Mouse (Mus musculus): ENCODE results near the gene Zfp663.

The Zfp663 gene

GRCm38 (mm10) chr2:165367868-165368439 lies 575 bp downstream of the Zfp663 start:
- DNase-seq: peak; percentile 62

- DNase-seq: peak; percentile 45
Measured at GRCm38 (mm10) chr2:165367047-165367520, 1.4 kb downstream of the Zfp663 start.

GRCm38 (mm10) chr2:165364334-165365091 lies 4.0 kb downstream of the Zfp663 start:
- DNase-seq: peak; percentile 86

- no peak for DNase-seq
Measured at GRCm38 (mm10) chr2:165363282-165363681, 5.2 kb downstream of the Zfp663 start.

GRCm38 (mm10) chr2:165360861-165361260 lies 7.7 kb downstream of the Zfp663 start:
- peak; percentile 91 for DNase-seq

- DNase-seq: no peak
Measured at GRCm38 (mm10) chr2:165351828-165352513, 16.6 kb downstream of the Zfp663 start.

GRCm38 (mm10) chr2:165349466-165349865 lies 19.1 kb downstream of the Zfp663 start:
- peak; percentile 67 for DNase-seq

GRCm38 (mm10) chr2:165346180-165346579 lies 22.3 kb downstream of the Zfp663 start:
- DNase-seq: no peak

- peak; percentile 80 for DNase-seq
Measured at GRCm38 (mm10) chr2:165337191-165337590, 31.3 kb downstream of the Zfp663 start.

GRCm38 (mm10) chr2:165332610-165333210 lies 35.8 kb downstream of the Zfp663 start:
- DNase-seq: no peak

GRCm38 (mm10) chr2:165329703-165330102 lies 38.8 kb downstream of the Zfp663 start:
- no peak for DNase-seq

GRCm38 (mm10) chr2:165328746-165329145 lies 39.8 kb downstream of the Zfp663 start:
- DNase-seq: no peak

- DNase-seq: no peak
Measured at GRCm38 (mm10) chr2:165327386-165327785, 41.1 kb downstream of the Zfp663 start.

GRCm38 (mm10) chr2:165326304-165327190 lies 42.0 kb downstream of the Zfp663 start, which contains the start of gene Elmo2:
Gene Elmo2 (minus strand): TSS chr2:165326479.
- DNase-seq: peak; percentile 97

GRCm38 (mm10) chr2:165325521-165326303 lies 42.8 kb downstream of the Zfp663 start:
- peak; percentile 24 for DNase-seq

GRCm38 (mm10) chr2:165323928-165324327 lies 44.6 kb downstream of the Zfp663 start:
- no peak for DNase-seq

- DNase-seq: no peak
Measured at GRCm38 (mm10) chr2:165323484-165323883, 45.0 kb downstream of the Zfp663 start.

- DNase-seq: no peak
Measured at GRCm38 (mm10) chr2:165321981-165322735, 46.4 kb downstream of the Zfp663 start.

- no peak for DNase-seq
Measured at GRCm38 (mm10) chr2:165321381-165321888, 47.1 kb downstream of the Zfp663 start.

GRCm38 (mm10) chr2:165320531-165321150 lies 47.9 kb downstream of the Zfp663 start:
- no peak for DNase-seq

Measured in embryo, embryonic 11 days (tissue).